8 mouse cellular contexts compared by ENCODE assay signal in the genomic region with DNA sequence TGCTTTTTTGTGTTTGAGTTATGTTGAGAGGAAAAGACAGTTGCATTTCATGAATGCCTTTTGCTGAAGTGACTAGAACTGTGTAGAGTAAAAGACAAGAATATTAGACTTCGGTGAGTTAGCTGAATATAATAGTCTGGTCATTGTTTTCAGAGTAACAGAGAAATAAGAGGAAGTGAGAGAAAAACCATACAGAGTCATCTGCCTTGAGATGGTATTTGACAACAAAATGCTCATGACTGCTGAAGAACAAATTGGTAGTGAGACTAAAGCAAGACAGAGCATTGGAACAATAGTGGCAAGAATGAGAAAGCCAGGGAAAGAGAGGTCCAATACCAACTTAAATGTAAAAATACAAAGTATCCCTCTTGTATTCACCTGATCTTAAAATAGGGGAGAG. TPM values are rescaled to one million over a fixed set of nuclear protein-coding genes. Genes with fewer than 3 reads are reported as not detected.
A peak's percentile ranks its signal among the peaks of the same experiment; 100 is the strongest.
DNase-seq lines count a peak whose midpoint lies in the region; ATAC-seq and TF ChIP-seq lines count a peak whose summit lies in the region.

No protein-coding gene starts in this region.

- TF ChIP-seq POLR2A in bone marrow macrophage, adult 2 months (IDR thresholded peaks at IDR 0.05; ENCODE audit: borderline replicate concordance, low read depth, low read length) = no peak

- H3K4me2 ChIP-seq in heart, embryonic 11.5 days = peak overlapping the region; percentile 77
- peak overlapping the region; percentile 62 for H3K4me2 ChIP-seq in midbrain, embryonic 14.5 days (ENCODE audit: low read length)

- H3K9me3 ChIP-seq in heart, embryonic 11.5 days (replicated peaks; ENCODE audit: control insufficient read depth, low read length) = no peaks in the 10 kb centered on the region
- no peaks in the 10 kb centered on the region for H3K9me3 ChIP-seq in midbrain, embryonic 14.5 days (ENCODE audit: control insufficient read depth, low read length)

- no peaks in the 10 kb centered on the region for H3K36me3 ChIP-seq in heart, embryonic 11.5 days (ENCODE audit: control insufficient read depth, insufficient read depth, low read length)
- peaks cover 12% of the 10 kb centered on the region for H3K36me3 ChIP-seq in midbrain, embryonic 14.5 days (ENCODE audit: control insufficient read depth, insufficient read depth, low read length)

- intact Hi-C loops in heart, postnatal 36 days (cut with DNase I) = loop anchor here (5.0 to 10.0 kb wide), 2 partner anchors 346 to 408 kb away; partner anchors contain the start of genes Aimp1 and Tbck

- TF ChIP-seq CTCF in bone marrow macrophage, adult 2 months (IDR thresholded peaks at IDR 0.05; ENCODE audit: low read depth, low read length) = no peak

- no peak overlapping the region for H3K27ac ChIP-seq in heart, embryonic 11.5 days (ENCODE audit: low read depth, low read length)
- peak overlapping the region; percentile 97 for H3K27ac ChIP-seq in bone marrow macrophage, adult 2 months (ENCODE audit: insufficient read depth, low read depth, low read length)
- H3K27ac ChIP-seq in midbrain, embryonic 14.5 days (replicated peaks; ENCODE audit: low read depth, low read length) = no peak overlapping the region

- peaks cover 11% of the 10 kb centered on the region; the same call in 1 of the 2 replicates for H3K4me1 ChIP-seq in heart, embryonic 11.5 days (ENCODE audit: control insufficient read depth, insufficient read depth, low read length)
- H3K4me1 ChIP-seq in bone marrow macrophage, adult 2 months (ENCODE audit: control insufficient read depth, insufficient read depth, low read length) = peaks cover 12% of the 10 kb centered on the region
- peaks cover 15% of the 10 kb centered on the region for H3K4me1 ChIP-seq in midbrain, embryonic 14.5 days (ENCODE audit: control insufficient read depth, insufficient read depth, low read length)

- 90% methylated on average over 1 of the region's 1 CpGs for WGBS in heart, embryonic 11.5 days (ENCODE audit: insufficient replicate concordance)
- 86% methylated on average over 1 of the region's 1 CpGs for WGBS in midbrain, embryonic 14.5 days

- H3K27me3 ChIP-seq in heart, embryonic 11.5 days (ENCODE audit: control insufficient read depth, insufficient read depth, low read length) = no peaks in the 10 kb centered on the region
- no peaks in the 10 kb centered on the region for H3K27me3 ChIP-seq in midbrain, embryonic 14.5 days (ENCODE audit: control insufficient read depth, insufficient read depth, low read length)

- H3K9ac ChIP-seq in heart, embryonic 11.5 days (ENCODE audit: low read depth, low read length) = peak overlapping the region; percentile 96; the same call in 1 of the 2 replicates
- H3K9ac ChIP-seq in midbrain, embryonic 14.5 days (replicated peaks; ENCODE audit: low read length) = no peak overlapping the region

- no peak for ATAC-seq in heart, embryonic 11.5 days (replicated peaks; ENCODE audit: insufficient number of reproducible peaks, low FRiP score, low TSS enrichment)
- ATAC-seq in midbrain, embryonic 14.5 days (ENCODE audit: low FRiP score, low TSS enrichment) = no peak

- no peak for DNase-seq in heart, postnatal 36 days
- DNase-seq in induced T-regulatory cell, adult 2 months (ENCODE audit: low read depth) = peak; percentile 14
- DNase-seq in midbrain, embryonic 14.5 days = no peak
- no peak for DNase-seq in right cerebral cortex, postnatal 14 days
- DNase-seq in embryo, embryonic 11 days = no peak
- no peak for DNase-seq in retina, embryonic 14.5 days (ENCODE audit: low spot score)

- no peak overlapping the region; the same call in 1 of the 2 replicates for H3K4me3 ChIP-seq in heart, embryonic 11.5 days (ENCODE audit: low read depth, low read length)
- peak overlapping the region; percentile 94; the same call in 1 of the 2 replicates for H3K4me3 ChIP-seq in bone marrow macrophage, adult 2 months (ENCODE audit: insufficient read depth, low read length)
- peak overlapping the region; percentile 95; the same call in 1 of the 2 replicates for H3K4me3 ChIP-seq in midbrain, embryonic 14.5 days (replicated peaks; ENCODE audit: low read depth, low read length)

RNA-seq across cellular contexts. Expression of gene Gstcd, which starts 1.1 kb away (rescaled TPM):
- polyA plus RNA-seq in heart, embryonic 11.5 days (2014; fragmentation: Nextera tagmentation; extraction: Ambion mirVana) = 5.0 and 8.4 TPM in 2 replicates
- 1 to 10 TPM; 1.9 to 2.6 TPM for total RNA-seq in heart, postnatal 36 days (2021)
- 3.2 and 4.5 TPM in 2 replicates for polyA plus RNA-seq in bone marrow macrophage, adult 2 months (2012; ENCODE audit: insufficient read depth, insufficient read length, missing spikeins)
- 4.9 and 6.0 TPM in 2 replicates for polyA plus RNA-seq in midbrain, embryonic 14.5 days (2014; fragmentation: Nextera tagmentation; extraction: Ambion mirVana)

RNA-seq across cellular contexts. Expression of gene Ints12, which starts 1.3 kb away (rescaled TPM):
- 15.0 and 16.4 TPM in 2 replicates for polyA plus RNA-seq in heart, embryonic 11.5 days (2014; fragmentation: Nextera tagmentation; extraction: Ambion mirVana)
- 1 to 10 TPM; 7.6 to 8.4 TPM for total RNA-seq in heart, postnatal 36 days (2021)
- polyA plus RNA-seq in bone marrow macrophage, adult 2 months (2012; ENCODE audit: insufficient read depth, insufficient read length, missing spikeins) = 32.5 and 38.8 TPM in 2 replicates
- 17.9 and 21.4 TPM in 2 replicates for polyA plus RNA-seq in midbrain, embryonic 14.5 days (2014; fragmentation: Nextera tagmentation; extraction: Ambion mirVana)
